Comparison of ENCODE assay signal across 11 mouse cellular contexts in the genomic region with DNA sequence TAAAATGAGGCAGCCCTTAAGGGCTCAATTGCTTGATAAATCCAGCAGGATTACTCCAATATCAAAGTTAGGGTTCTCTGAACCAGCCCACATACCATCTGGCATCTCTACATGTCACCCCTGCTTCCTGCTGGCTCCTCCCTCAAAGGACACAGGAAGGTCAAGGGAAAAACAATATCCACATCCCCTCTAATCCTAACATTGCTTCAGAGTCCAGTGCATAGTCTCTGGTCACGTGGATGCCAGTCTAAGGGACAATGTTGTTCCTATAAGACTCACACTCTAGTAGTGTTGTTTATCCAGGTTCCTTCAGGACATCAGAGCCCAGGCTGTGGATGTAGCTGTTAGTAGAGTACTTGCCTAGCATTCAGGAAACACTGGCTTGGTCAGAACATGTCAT.
DNase-seq lines count a peak whose midpoint lies in the region; ATAC-seq lines count a peak whose summit lies in the region.
"Had no signal": no experiment of that assay in that cellular context is flagged by ENCODE, and none has a peak within 500 bp of the region (broad histone marks: within the 10 kb centered on the region; RNA-seq: fewer than 3 reads in every experiment).

No protein-coding gene starts in this region.

- no peaks in the 10 kb centered on the region for H3K4me1 ChIP-seq in liver, embryonic 13.5 days (replicated peaks)
- H3K4me1 ChIP-seq in liver, embryonic 12.5 days, result no peaks in the 10 kb centered on the region
- no peaks in the 10 kb centered on the region for H3K4me1 ChIP-seq in kidney, embryonic 15.5 days
- H3K4me1 ChIP-seq: hindbrain, embryonic 15.5 days had no signal

- H3K36me3 ChIP-seq in liver, embryonic 13.5 days, result no peaks in the 10 kb centered on the region
- H3K36me3 ChIP-seq in liver, embryonic 12.5 days, result no peaks in the 10 kb centered on the region
- H3K36me3 ChIP-seq in kidney, embryonic 15.5 days, result no peaks in the 10 kb centered on the region
- H3K36me3 ChIP-seq: hindbrain, embryonic 15.5 days had no signal

- peak; percentile 15; the same call in 1 of the 2 replicates for ATAC-seq in liver, embryonic 13.5 days (ENCODE audit: low read depth)
- ATAC-seq in liver, embryonic 12.5 days, result no peak
- ATAC-seq in kidney, embryonic 15.5 days (replicated peaks; ENCODE audit: low FRiP score), result 0 out of 2 replicates have a peak, but pooled peaks have one; percentile 12

- H3K9ac ChIP-seq in liver, embryonic 13.5 days, result no peak overlapping the region
- H3K9ac ChIP-seq in liver, embryonic 12.5 days, result no peak overlapping the region
- H3K9ac ChIP-seq in kidney, embryonic 15.5 days, result no peak overlapping the region
- H3K9ac ChIP-seq: hindbrain, embryonic 15.5 days had no signal

- no peak overlapping the region for H3K4me3 ChIP-seq in liver, embryonic 13.5 days (replicated peaks)
- H3K4me3 ChIP-seq in liver, embryonic 12.5 days, result no peak overlapping the region
- H3K4me3 ChIP-seq in kidney, embryonic 15.5 days (replicated peaks), result no peak overlapping the region
- H3K4me3 ChIP-seq: hindbrain, embryonic 15.5 days had no signal

- H3K27ac ChIP-seq in liver, embryonic 13.5 days, result no peak overlapping the region
- no peak overlapping the region for H3K27ac ChIP-seq in liver, embryonic 12.5 days
- peak overlapping the region; percentile 14; the same call in 1 of the 2 replicates for H3K27ac ChIP-seq in kidney, embryonic 15.5 days
- H3K27ac ChIP-seq: hindbrain, embryonic 15.5 days had no signal

- no peak overlapping the region for H3K4me2 ChIP-seq in liver, embryonic 13.5 days
- no peak overlapping the region for H3K4me2 ChIP-seq in liver, embryonic 12.5 days
- H3K4me2 ChIP-seq in kidney, embryonic 15.5 days, result no peak overlapping the region
- H3K4me2 ChIP-seq: hindbrain, embryonic 15.5 days had no signal

- DNase-seq in adrenal gland, adult 2 months, result peak; percentile 28
- DNase-seq in adrenal gland, postnatal 25 days, result no peak
- DNase-seq in liver, embryonic 13.5 days, result no peak
- peak; percentile 68 for DNase-seq in lung, postnatal 25 days (ENCODE audit: low spot score)
- no peak for DNase-seq in frontal cortex, postnatal 10 days (ENCODE audit: low spot score in 2 of 2)
- DNase-seq in spleen, postnatal 4 days (ENCODE audit: low spot score in 2 of 2), result no peak
- DNase-seq: cerebellum, adult 8-10 months; retina, postnatal 1 day had no signal

- H3K27me3 ChIP-seq in liver, embryonic 13.5 days, result no peaks in the 10 kb centered on the region
- no peaks in the 10 kb centered on the region for H3K27me3 ChIP-seq in liver, embryonic 12.5 days (replicated peaks)
- no peaks in the 10 kb centered on the region for H3K27me3 ChIP-seq in kidney, embryonic 15.5 days
- H3K27me3 ChIP-seq: hindbrain, embryonic 15.5 days had no signal

- WGBS in liver, embryonic 13.5 days (ENCODE audit: insufficient replicate concordance), result 6% methylated on average over 1 of the region's 1 CpGs
- WGBS in liver, embryonic 12.5 days (ENCODE audit: insufficient replicate concordance), result 21% methylated on average over 1 of the region's 1 CpGs
- 41% methylated on average over 1 of the region's 1 CpGs for WGBS in kidney, embryonic 15.5 days

- H3K9me3 ChIP-seq in liver, embryonic 13.5 days (replicated peaks), result no peaks in the 10 kb centered on the region
- no peaks in the 10 kb centered on the region for H3K9me3 ChIP-seq in liver, embryonic 12.5 days (replicated peaks)
- no peaks in the 10 kb centered on the region for H3K9me3 ChIP-seq in kidney, embryonic 15.5 days (replicated peaks)
- H3K9me3 ChIP-seq: hindbrain, embryonic 15.5 days had no signal

Comparison
In these comparisons a context has a peak if more than half of its experiments do, and no peak if none do; other contexts are left out.
1. DNase-seq: peak in adrenal gland, adult 2 months (single experiment) and lung, postnatal 25 days (single experiment); none in adrenal gland, postnatal 25 days (single experiment), liver, embryonic 13.5 days (single experiment), frontal cortex, postnatal 10 days (0 of 2) and spleen, postnatal 4 days (0 of 2).